Mouse (Mus musculus) midbrain, embryonic 16.5 days (tissue): ENCODE measurements around the gene Gpm6a. TPM values are rescaled to one million over a fixed set of nuclear protein-coding genes. Genes with fewer than 3 reads are reported as not detected.
A peak's percentile ranks its signal among the peaks of the same experiment; 100 is the strongest.
"Not testable (repeated sequence)": the region's sequence is repeated elsewhere in the genome, so short reads cannot be mapped to it uniquely, and the experiment has no call there.

Source experiments
- ATAC-seq: fragments of 200-750 bp; cut with Nextera tagmentation; 2 replicates; pipeline ENCODE4 v1.8.0; 2017; ENCODE audit warnings: moderate TSS enrichment
- H3K27ac ChIP-seq: fragments of 300-500 bp; sonication (generic); 2 replicates; pipeline ENCODE4 v1.5.1; 2014; ENCODE audit warnings: mild to moderate bottlenecking, low read length, mixed read lengths
- H3K27me3 ChIP-seq: fragments of 300-500 bp; sonication (generic); 2 replicates; pipeline ENCODE4 v1.6.1; 2014; ENCODE audit warnings: low read depth, low read length, mixed read lengths; ENCODE audit not compliant: control insufficient read depth, insufficient read depth
- H3K36me3 ChIP-seq: fragments of 300-500 bp; sonication (generic); 2 replicates; pipeline ENCODE4 v1.6.1; 2014; ENCODE audit warnings: mild to moderate bottlenecking, low read length, moderate library complexity, mixed read lengths; ENCODE audit not compliant: control insufficient read depth, insufficient read depth
- H3K4me1 ChIP-seq: fragments of 300-500 bp; sonication (generic); 2 replicates; pipeline ENCODE4 v1.6.1; 2014; ENCODE audit warnings: mild to moderate bottlenecking, low read length, mixed read lengths; ENCODE audit not compliant: control insufficient read depth, insufficient read depth
- H3K4me2 ChIP-seq: fragments of 300-500 bp; sonication (generic); 2 replicates; pipeline ENCODE4 v1.6.1; 2014; ENCODE audit warnings: mild to moderate bottlenecking, low read length, mixed read lengths
- H3K4me3 ChIP-seq: fragments of 300-500 bp; sonication (generic); 2 replicates; pipeline ENCODE4 v1.5.1; 2014; ENCODE audit warnings: low read depth, mild to moderate bottlenecking, low read length, moderate library complexity, mixed read lengths
- H3K9ac ChIP-seq: fragments of 300-500 bp; sonication (generic); 2 replicates; pipeline ENCODE4 v1.6.1; 2014; ENCODE audit warnings: low read depth, low read length, mixed read lengths
- H3K9me3 ChIP-seq: fragments of 300-500 bp; sonication (generic); replicated peaks from 2 replicates; pipeline ENCODE4 v1.6.1; 2014; ENCODE audit warnings: mild to moderate bottlenecking, low read length, mixed read lengths; ENCODE audit not compliant: control insufficient read depth, poor library complexity, severe bottlenecking
- WGBS: fragments of 180-500 bp; shearing (Covaris S2); extraction: QIAGEN DNeasy Blood & Tissue Kit; methylation state at CpG from one replicate; pipeline ENCODE4 v1.1.7; 2014; 5-methylcytosine and 5-hydroxymethylcytosine counted together
- polyA plus RNA-seq: library from polyadenylated mRNA; unstranded; fragments of >200 nt; fragmentation: Nextera tagmentation; extraction: Ambion mirVana; gene quantifications from 2 replicates; pipeline ENCODE4 v1.2.1, GENCODE M21; 2015

Gpm6a gene
- polyA plus RNA-seq, 1 experiment from 2014 or later = 676 TPM

- no peak for ATAC-seq
- no peak overlapping the region for H3K9ac ChIP-seq
- WGBS = 93% methylated on average over 2 of the region's 2 CpGs
- no peaks in the 10 kb centered on the region for H3K27me3 ChIP-seq
- H3K27ac ChIP-seq = no peak overlapping the region
- H3K4me2 ChIP-seq = no peak overlapping the region
- no peaks in the 10 kb centered on the region for H3K9me3 ChIP-seq
- no peaks in the 10 kb centered on the region for H3K36me3 ChIP-seq
- no peak overlapping the region for H3K4me3 ChIP-seq
- peaks cover 22% of the 10 kb centered on the region for H3K4me1 ChIP-seq
Measured at GRCm38 (mm10) chr8:55028371-55028770, 73.7 kb downstream of the Gpm6a start.

- no peak overlapping the region for H3K4me2 ChIP-seq
- H3K36me3 ChIP-seq = no peaks in the 10 kb centered on the region
- H3K27me3 ChIP-seq = no peaks in the 10 kb centered on the region
- H3K9ac ChIP-seq = no peak overlapping the region
- H3K9me3 ChIP-seq = no peaks in the 10 kb centered on the region
- H3K4me1 ChIP-seq = peaks cover 28% of the 10 kb centered on the region
- ATAC-seq = no peak
- no peak overlapping the region for H3K4me3 ChIP-seq
- no peak overlapping the region for H3K27ac ChIP-seq
Measured at GRCm38 (mm10) chr8:55031099-55031498, 76.5 kb downstream of the Gpm6a start.

- Histone ChIP-seq H3K36me3 (peaks cover 2% of the 10 kb centered on the region; the same call in 1 of the 2 replicates), H3K9ac (no peak overlapping the region), H3K27ac (peak overlapping the region; percentile 82), H3K4me3 (no peak overlapping the region), H3K9me3 (no peaks in the 10 kb centered on the region), H3K4me2 (peak overlapping the region; percentile 35), H3K27me3 (no peaks in the 10 kb centered on the region), H3K4me1 (peaks cover 17% of the 10 kb centered on the region)
- ATAC-seq = peak; percentile 97
- WGBS = 0% methylated on average over 1 of the region's 1 CpGs
Measured at GRCm38 (mm10) chr8:55034309-55034708, 79.7 kb downstream of the Gpm6a start.

- Histone ChIP-seq H3K4me3 (no peak overlapping the region), H3K9me3 (no peaks in the 10 kb centered on the region), H3K36me3 (peaks cover 2% of the 10 kb centered on the region; the same call in 1 of the 2 replicates), H3K4me2 (no peak overlapping the region), H3K4me1 (peaks cover 17% of the 10 kb centered on the region), H3K27ac (peak overlapping the region; percentile 82), H3K9ac (no peak overlapping the region), H3K27me3 (no peaks in the 10 kb centered on the region)
- no peak for ATAC-seq
Measured at GRCm38 (mm10) chr8:55035416-55035815, 80.8 kb downstream of the Gpm6a start.

- H3K27ac ChIP-seq = no peak overlapping the region
- ATAC-seq = no peak
- 77% methylated on average over 1 of the region's 1 CpGs for WGBS
- no peak overlapping the region for H3K9ac ChIP-seq
- no peak overlapping the region for H3K4me3 ChIP-seq
- H3K36me3 ChIP-seq = peaks cover 2% of the 10 kb centered on the region; the same call in 1 of the 2 replicates
- H3K4me1 ChIP-seq = no peaks in the 10 kb centered on the region
- no peaks in the 10 kb centered on the region for H3K9me3 ChIP-seq
- H3K4me2 ChIP-seq = no peak overlapping the region
- no peaks in the 10 kb centered on the region for H3K27me3 ChIP-seq
Measured at GRCm38 (mm10) chr8:55042955-55043354, 88.3 kb downstream of the Gpm6a start.

GRCm38 (mm10) chr8:55048396-55048795 lies 93.8 kb downstream of the Gpm6a start:
- Histone ChIP-seq H3K4me3 (no peak overlapping the region), H3K4me2 (no peak overlapping the region), H3K4me1 (no peaks in the 10 kb centered on the region), H3K9me3 (no peaks in the 10 kb centered on the region), H3K27ac (no peak overlapping the region), H3K27me3 (no peaks in the 10 kb centered on the region), H3K36me3 (peaks cover 13% of the 10 kb centered on the region), H3K9ac (no peak overlapping the region)
- no peak for ATAC-seq
- 62% methylated on average over 3 of the region's 3 CpGs for WGBS

GRCm38 (mm10) chr8:55049979-55050378 lies 95.3 kb downstream of the Gpm6a start:
- no peaks in the 10 kb centered on the region for H3K9me3 ChIP-seq
- no peak overlapping the region for H3K9ac ChIP-seq
- peaks cover 17% of the 10 kb centered on the region for H3K36me3 ChIP-seq
- H3K4me1 ChIP-seq = no peaks in the 10 kb centered on the region
- no peak overlapping the region for H3K27ac ChIP-seq
- H3K4me3 ChIP-seq = no peak overlapping the region
- no peaks in the 10 kb centered on the region for H3K27me3 ChIP-seq
- 87% methylated on average over 4 of the region's 4 CpGs for WGBS
- no peak overlapping the region for H3K4me2 ChIP-seq
- no peak for ATAC-seq

- H3K4me2 ChIP-seq, H3K27me3 ChIP-seq, H3K9me3 ChIP-seq, H3K9ac ChIP-seq, H3K36me3 ChIP-seq, H3K4me1 ChIP-seq, H3K27ac ChIP-seq, ATAC-seq, H3K4me3 ChIP-seq: not testable (repeated sequence)
- 97% methylated on average over 2 of the region's 2 CpGs for WGBS
Measured at GRCm38 (mm10) chr8:55068811-55069210, 114.2 kb downstream of the Gpm6a start.

GRCm38 (mm10) chr8:55073481-55073880 lies 118.8 kb downstream of the Gpm6a start:
- H3K9me3 ChIP-seq = no peaks in the 10 kb centered on the region
- no peak overlapping the region for H3K27ac ChIP-seq
- H3K27me3 ChIP-seq = no peaks in the 10 kb centered on the region
- H3K9ac ChIP-seq = no peak overlapping the region
- H3K4me2 ChIP-seq = no peak overlapping the region
- ATAC-seq = no peak
- H3K4me3 ChIP-seq = no peak overlapping the region
- H3K4me1 ChIP-seq = no peaks in the 10 kb centered on the region
- WGBS = 98% methylated on average over 10 of the region's 10 CpGs
- no peaks in the 10 kb centered on the region for H3K36me3 ChIP-seq

GRCm38 (mm10) chr8:55102195-55102594 lies 147.6 kb downstream of the Gpm6a start:
- ATAC-seq = 0 out of 2 replicates have a peak, but pooled peaks have one; percentile 42
- H3K36me3 ChIP-seq = no peaks in the 10 kb centered on the region
- no peak overlapping the region for H3K4me2 ChIP-seq
- H3K9ac ChIP-seq = no peak overlapping the region
- no peaks in the 10 kb centered on the region for H3K9me3 ChIP-seq
- H3K4me1 ChIP-seq = no peaks in the 10 kb centered on the region
- H3K27me3 ChIP-seq = no peaks in the 10 kb centered on the region
- H3K27ac ChIP-seq = no peak overlapping the region
- no peak overlapping the region for H3K4me3 ChIP-seq
